Mouse (Mus musculus) adrenal gland, postnatal 25 days (tissue): ENCODE data around the gene Siah1b. TPM values are rescaled to one million over a fixed set of nuclear protein-coding genes. Genes with fewer than 3 reads are reported as not detected.

Experiments used
- DNase-seq: peaks from one replicate; pipeline ENCODE4 v3.0.0; 2021; ENCODE audit warnings: mixed read lengths
- total RNA-seq: library from RNA; stranded (reverse); gene quantifications from 2 replicates; pipeline ENCODE4 v1.2.3, GENCODE M21; 2021

Siah1b gene
- total RNA-seq, 1 experiment from 2014 or later, result 8.7 TPM

DNA sequence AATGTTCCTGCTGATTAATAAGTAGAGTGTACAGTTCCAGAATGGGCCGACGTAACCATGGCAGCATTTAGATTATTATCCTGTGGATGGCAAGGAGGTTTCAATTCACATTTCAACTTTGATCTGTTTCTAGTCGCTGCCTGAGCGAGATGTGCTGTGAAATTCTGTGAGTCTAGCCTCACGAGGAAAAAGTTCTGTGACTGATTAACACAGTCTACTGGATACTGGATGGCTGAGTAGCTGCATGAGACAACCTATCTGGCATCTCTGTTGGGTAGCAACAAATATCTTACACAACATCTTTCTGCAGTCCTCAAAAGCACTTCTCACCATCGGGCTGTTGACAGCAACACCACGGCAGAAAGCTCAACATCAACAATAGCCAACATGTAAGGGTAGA, 43.8 kb downstream of the Siah1b start:
- DNase-seq, result no peak

DNA sequence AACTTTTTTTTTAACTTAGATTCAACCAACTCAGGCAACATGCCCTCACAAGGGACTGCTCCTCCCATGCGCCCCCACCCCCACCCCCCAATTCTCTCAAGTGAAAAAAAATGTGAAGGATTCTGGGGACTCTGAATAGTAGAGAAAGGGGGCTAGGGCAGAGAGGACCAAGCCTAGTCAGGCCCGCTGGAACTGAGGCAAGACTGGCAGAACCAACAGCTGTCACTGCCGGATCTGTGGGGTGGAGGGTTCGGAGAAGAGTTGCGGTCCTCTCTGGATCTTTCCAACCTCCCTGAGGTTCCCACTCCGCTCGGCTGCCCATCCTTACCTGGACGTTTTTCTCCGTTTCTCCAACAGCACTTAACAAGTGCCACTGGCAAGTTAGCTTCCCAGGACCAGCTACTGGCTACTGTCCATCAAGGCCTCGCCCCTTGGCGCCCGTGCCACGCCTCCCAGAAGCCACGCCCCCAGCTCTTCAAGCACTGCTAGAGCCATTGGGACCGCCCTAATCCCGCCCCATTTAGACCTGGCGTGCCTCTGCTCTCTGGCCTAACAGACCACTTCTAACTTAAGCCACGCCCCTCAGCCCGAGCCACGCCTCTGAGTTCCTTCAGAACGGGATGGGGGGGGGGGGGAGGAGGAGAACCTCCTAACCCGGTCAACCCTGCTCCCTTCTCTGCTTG, 48.5 kb downstream of the Siah1b start, which contains the start of gene Car5b:
Gene Car5b, minus strand, starts transcription at position 391 of the 683 bp plus-strand sequence.
- peak; percentile 85 for DNase-seq

Other genes starting within 250 kb of the Siah1b start
- 15.2 and 16.9 TPM in 2 replicates for gene Ap1s2, start 167.5 kb downstream of the Siah1b start, total RNA-seq
- gene Zrsr2, start 117.8 kb downstream of the Siah1b start, total RNA-seq, result 26.7 and 36.2 TPM in 2 replicates
- gene Car5b, start 48.5 kb downstream of the Siah1b start, total RNA-seq, result 7.8 and 7.9 TPM in 2 replicates
- not detected in 2 replicates for gene Cltrn, start 12.3 kb upstream of the Siah1b start, total RNA-seq
- gene Ace2, start 62.8 kb upstream of the Siah1b start, total RNA-seq, result 10.9 and 15.9 TPM in 2 replicates
- gene Bmx, start 181.7 kb upstream of the Siah1b start, total RNA-seq, result 0.30 TPM in 1 of 2 replicates, not detected in the other
- gene Pir, start 192.9 kb upstream of the Siah1b start, total RNA-seq, result 3.2 and 3.6 TPM in 2 replicates